Mouse (Mus musculus) stomach, embryonic 16.5 days (tissue): ENCODE measurements at regions not wholly inside any gene's neighbourhood (a gene's known extent, or its start where the extent isn't known, plus 50 kb on each side); places are given as distances from the start of the nearest gene placed in this dataset.

Experiments used
- ATAC-seq: fragments of 200-750 bp; cut with Nextera tagmentation; 2 replicates; pipeline ENCODE4 v1.8.0; 2017; ENCODE audit warnings: moderate number of reproducible peaks, moderate TSS enrichment; ENCODE audit not compliant: insufficient read depth, low FRiP score
- H3K27ac ChIP-seq: fragments of 300-500 bp; sonication (generic); 2 replicates; pipeline ENCODE4 v1.5.1; 2014; ENCODE audit warnings: low read length
- H3K27me3 ChIP-seq: fragments of 300-500 bp; sonication (generic); 2 replicates; pipeline ENCODE4 v1.6.1; 2014; ENCODE audit warnings: low read length, control low read depth, mixed read lengths; ENCODE audit not compliant: control insufficient read depth, insufficient read depth
- H3K36me3 ChIP-seq: fragments of 300-500 bp; sonication (generic); 2 replicates; pipeline ENCODE4 v1.6.1; 2014; ENCODE audit warnings: low read length; ENCODE audit not compliant: control insufficient read depth, insufficient read depth
- H3K4me1 ChIP-seq: fragments of 300-500 bp; sonication (generic); 2 replicates; pipeline ENCODE4 v1.6.1; 2014; ENCODE audit warnings: low read length, control low read depth, mixed read lengths; ENCODE audit not compliant: control insufficient read depth, insufficient read depth
- H3K4me2 ChIP-seq: fragments of 300-500 bp; sonication (generic); 2 replicates; pipeline ENCODE4 v1.6.1; 2014; ENCODE audit warnings: low read depth, low read length, mixed read lengths
- H3K4me3 ChIP-seq: fragments of 300-500 bp; sonication (generic); replicated peaks from 2 replicates; pipeline ENCODE4 v1.5.1; 2014; ENCODE audit warnings: mild to moderate bottlenecking, low read length
- H3K9ac ChIP-seq: fragments of 300-500 bp; sonication (generic); 2 replicates; pipeline ENCODE4 v1.6.1; 2014; ENCODE audit warnings: low read length
- H3K9me3 ChIP-seq: fragments of 300-500 bp; sonication (generic); replicated peaks from 2 replicates; pipeline ENCODE4 v1.6.1; 2016; ENCODE audit warnings: low read length, control low read depth; ENCODE audit not compliant: control insufficient read depth
- WGBS: fragments of 180-500 bp; shearing (Covaris S2); extraction: QIAGEN DNeasy Blood & Tissue Kit; methylation state at CpG from one replicate; pipeline ENCODE4 v1.1.7; 2014; 5-methylcytosine and 5-hydroxymethylcytosine counted together

DNA sequence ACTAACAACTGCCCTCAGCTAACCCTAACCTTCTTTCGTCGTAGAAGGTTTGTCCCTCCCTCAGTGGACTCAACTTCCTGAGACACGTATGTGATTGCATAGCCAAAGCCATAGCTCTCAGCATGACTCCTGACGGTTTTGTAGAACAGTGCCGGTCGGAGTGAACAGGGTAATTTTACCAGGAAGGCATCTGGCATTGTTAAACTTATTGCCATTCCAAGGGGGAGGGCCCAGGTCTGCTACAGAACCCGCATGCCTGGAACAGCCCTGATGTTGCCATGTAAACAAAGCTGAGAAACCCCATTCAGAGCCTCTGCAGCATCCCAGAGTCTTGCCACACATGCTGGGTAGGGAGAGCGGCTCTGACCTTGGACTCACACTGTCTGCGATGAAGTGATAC is 52.2 kb upstream of the Adgrl2 start:
- no peak for ATAC-seq
- WGBS, result 50% methylated on average over 9 of the region's 9 CpGs

DNA sequence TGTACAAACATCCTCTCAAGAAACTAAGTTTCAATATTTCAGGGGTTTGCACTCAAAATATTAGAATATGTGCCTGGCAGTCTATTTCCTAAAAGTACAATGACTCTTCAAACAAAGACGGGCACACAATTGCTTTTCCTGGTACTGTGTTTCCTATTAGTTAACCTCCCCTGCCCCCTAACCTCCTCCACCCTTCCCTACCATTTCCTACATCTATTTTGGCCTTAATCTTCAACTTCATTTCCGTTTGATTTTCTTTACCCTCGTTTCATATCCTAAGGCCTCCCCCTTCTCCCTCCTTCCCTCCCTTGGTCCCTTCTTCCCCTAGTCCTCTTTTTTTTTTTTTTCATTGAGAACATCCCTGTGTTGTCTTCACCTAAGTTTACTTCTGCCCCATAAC is 50.8 kb upstream of the Adgrl2 start:
- H3K9ac ChIP-seq, result no peak overlapping the region
- ATAC-seq, result no peak
- no peaks in the 10 kb centered on the region for H3K27me3 ChIP-seq
- no peaks in the 10 kb centered on the region for H3K9me3 ChIP-seq
- H3K4me2 ChIP-seq, result no peak overlapping the region
- WGBS, result 57% methylated on average over 3 of the region's 3 CpGs
- 0 out of 2 replicates have a peak, but pooled peaks cover 4% of the 10 kb centered on the region for H3K4me1 ChIP-seq
- H3K4me3 ChIP-seq, result no peak overlapping the region
- no peaks in the 10 kb centered on the region for H3K36me3 ChIP-seq
- no peak overlapping the region for H3K27ac ChIP-seq

More for the DNA sequence above, 52.2 kb upstream of the Adgrl2 start:
- Histone ChIP-seq H3K9me3 (no peaks in the 10 kb centered on the region), H3K9ac (no peak overlapping the region), H3K4me2 (no peak overlapping the region), H3K36me3 (no peaks in the 10 kb centered on the region), H3K27ac (no peak overlapping the region), H3K27me3 (no peaks in the 10 kb centered on the region), H3K4me1 (0 out of 2 replicates have a peak, but pooled peaks cover 4% of the 10 kb centered on the region), H3K4me3 (no peak overlapping the region)
